Mouse (Mus musculus): Measurements from ENCODE around the gene Pde4d.
A peak's percentile ranks its signal among the peaks of the same experiment; 100 is the strongest.

The Pde4d gene

GRCm38 (mm10) chr13:109664956-109665802, 1215.4 kb downstream of the Pde4d start:
- no peak for DNase-seq (ENCODE audit: low spot score)

- no peak for DNase-seq (ENCODE audit: low spot score)
Measured at GRCm38 (mm10) chr13:109665803-109666403, 1216.2 kb downstream of the Pde4d start.

- DNase-seq (ENCODE audit: low spot score) = no peak
Measured at GRCm38 (mm10) chr13:109669965-109670364, 1220.2 kb downstream of the Pde4d start.

GRCm38 (mm10) chr13:109671589-109672347, 1222.0 kb downstream of the Pde4d start:
- no peak for DNase-seq (ENCODE audit: low spot score)

- DNase-seq (ENCODE audit: low spot score) = no peak
Measured at GRCm38 (mm10) chr13:109677047-109677446, 1227.3 kb downstream of the Pde4d start.

GRCm38 (mm10) chr13:109677617-109678016, 1227.9 kb downstream of the Pde4d start:
- no peak for DNase-seq (ENCODE audit: low spot score)

GRCm38 (mm10) chr13:109678991-109679390, 1229.2 kb downstream of the Pde4d start:
- no peak for DNase-seq (ENCODE audit: low spot score)

GRCm38 (mm10) chr13:109680229-109680628, 1230.5 kb downstream of the Pde4d start:
- DNase-seq (ENCODE audit: low spot score) = no peak

GRCm38 (mm10) chr13:109681699-109682293, 1232.0 kb downstream of the Pde4d start:
- no peak for DNase-seq (ENCODE audit: low spot score)

- DNase-seq (ENCODE audit: low spot score) = no peak
Measured at GRCm38 (mm10) chr13:109683001-109683400, 1233.3 kb downstream of the Pde4d start.

- DNase-seq (ENCODE audit: low spot score) = no peak
Measured at GRCm38 (mm10) chr13:109684985-109685295, 1235.2 kb downstream of the Pde4d start.

- peak; percentile 70 for DNase-seq (ENCODE audit: low spot score)
Measured at GRCm38 (mm10) chr13:109685296-109686115, 1235.8 kb downstream of the Pde4d start.

GRCm38 (mm10) chr13:109686116-109686876, 1236.5 kb downstream of the Pde4d start:
- no peak for DNase-seq (ENCODE audit: low spot score)

- no peak for DNase-seq (ENCODE audit: low spot score)
Measured at GRCm38 (mm10) chr13:109686906-109687305, 1237.2 kb downstream of the Pde4d start.

GRCm38 (mm10) chr13:109688195-109688594, 1238.4 kb downstream of the Pde4d start:
- DNase-seq (ENCODE audit: low spot score) = no peak

- DNase-seq (ENCODE audit: low spot score) = no peak
Measured at GRCm38 (mm10) chr13:109689176-109689575, 1239.4 kb downstream of the Pde4d start.

GRCm38 (mm10) chr13:109690558-109690957, 1240.8 kb downstream of the Pde4d start:
- no peak for DNase-seq (ENCODE audit: low spot score)

- no peak for DNase-seq (ENCODE audit: low spot score)
Measured at GRCm38 (mm10) chr13:109692851-109693250, 1243.1 kb downstream of the Pde4d start.

- no peak for DNase-seq (ENCODE audit: low spot score)
Measured at GRCm38 (mm10) chr13:109693769-109694168, 1244.0 kb downstream of the Pde4d start.

GRCm38 (mm10) chr13:109694293-109694692, 1244.5 kb downstream of the Pde4d start:
- DNase-seq (ENCODE audit: low spot score) = no peak

- DNase-seq (ENCODE audit: low spot score) = no peak
Measured at GRCm38 (mm10) chr13:109695098-109695497, 1245.3 kb downstream of the Pde4d start.
